Mouse (Mus musculus): ENCODE data around the gene Ecel1. TPM values are rescaled to one million over a fixed set of nuclear protein-coding genes. Genes with fewer than 3 reads are reported as not detected.

Ecel1 gene
- not detected in 4 replicates for total RNA-seq (2023; ENCODE audit: inconsistent age)

DNA sequence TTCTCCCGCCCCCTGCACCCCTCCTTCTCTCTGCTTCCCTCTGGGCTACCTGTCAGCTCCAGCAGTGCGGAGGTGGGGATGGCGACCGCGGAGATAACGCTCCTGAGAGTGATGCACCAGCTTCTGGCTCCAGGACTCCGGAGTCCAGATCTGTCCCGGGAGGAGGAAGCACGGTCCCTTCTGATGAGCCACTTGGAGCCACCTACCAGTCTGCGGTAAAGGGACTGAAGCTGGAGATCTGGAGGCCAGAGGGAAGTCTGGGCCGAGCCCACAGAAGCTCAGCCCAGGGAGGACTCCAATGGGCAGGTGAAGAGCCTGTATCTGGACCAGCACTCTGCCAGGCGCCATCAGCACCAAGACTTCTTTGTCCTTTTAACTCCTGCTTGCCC, at the start of gene Ecel1:
Gene Ecel1, minus strand, starts transcription at position 323 of the 389 bp plus-strand sequence.

DNA sequence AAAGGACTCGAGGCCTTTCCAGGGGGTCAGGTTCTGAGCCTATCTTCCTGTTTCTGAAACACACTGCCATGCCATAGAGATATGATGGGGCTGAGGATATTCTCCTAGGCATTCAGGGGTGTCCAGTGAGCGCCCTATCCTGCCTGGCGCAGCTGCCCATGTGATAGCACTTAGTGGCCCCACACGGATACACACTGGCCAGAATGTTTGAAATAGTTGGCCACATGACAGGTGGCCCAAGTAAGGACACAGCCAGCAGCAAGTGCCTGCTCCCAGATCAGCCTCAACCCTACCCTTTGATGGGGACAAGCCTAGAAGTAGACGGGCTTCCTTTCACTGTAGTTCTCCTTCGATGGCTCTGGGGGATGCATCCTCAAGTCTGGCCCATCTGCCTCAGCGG, 48.1 kb upstream of the Ecel1 start, which contains the start of gene Chrng:
Gene Chrng, plus strand, starts transcription at position 193 of the 400 bp plus-strand sequence.

DNA sequence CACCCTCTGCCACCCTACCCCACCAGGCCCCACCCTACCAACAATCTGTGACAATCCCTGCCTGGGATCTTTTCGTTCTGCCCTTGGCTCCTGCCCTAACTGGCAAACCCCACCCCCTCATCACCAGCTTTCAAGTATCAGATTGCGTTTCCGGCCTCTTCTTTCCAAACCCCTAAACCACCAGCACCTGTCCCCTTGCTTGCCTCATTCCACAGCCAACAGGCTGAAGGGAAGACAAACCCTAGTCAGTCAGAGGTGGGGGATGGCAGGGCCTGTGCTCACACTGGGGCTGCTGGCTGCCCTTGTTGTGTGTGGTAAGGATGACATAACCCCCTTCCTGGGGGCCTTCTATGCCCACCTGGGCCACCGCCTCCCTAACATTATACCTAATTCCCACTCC, 34.1 kb upstream of the Ecel1 start, which contains the start of gene Chrnd:
Gene Chrnd, plus strand, starts transcription at position 179 of the 400 bp plus-strand sequence.

DNA sequence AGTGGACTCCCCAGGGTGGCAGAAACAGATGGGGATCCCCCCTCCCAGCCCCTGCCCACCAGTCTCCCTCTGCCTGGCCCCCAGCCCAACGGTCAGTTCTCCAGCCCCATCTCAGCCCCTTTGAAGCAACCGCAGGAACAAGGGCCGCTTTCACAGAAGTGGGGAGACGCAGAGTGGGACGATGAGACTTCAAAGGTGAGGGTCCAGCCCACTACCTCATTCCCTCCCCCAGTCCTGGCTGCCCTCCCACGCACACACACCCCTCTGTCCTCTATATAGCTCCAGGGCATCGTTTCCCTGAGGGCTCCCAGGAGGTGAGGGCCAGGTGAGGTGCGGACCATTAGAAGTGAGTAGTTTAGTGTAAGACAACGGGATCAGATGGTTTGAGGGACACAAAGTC, 26.7 kb upstream of the Ecel1 start, which contains the start of gene Prss56:
Gene Prss56, plus strand, starts transcription at position 301 of the 400 bp plus-strand sequence.

DNA sequence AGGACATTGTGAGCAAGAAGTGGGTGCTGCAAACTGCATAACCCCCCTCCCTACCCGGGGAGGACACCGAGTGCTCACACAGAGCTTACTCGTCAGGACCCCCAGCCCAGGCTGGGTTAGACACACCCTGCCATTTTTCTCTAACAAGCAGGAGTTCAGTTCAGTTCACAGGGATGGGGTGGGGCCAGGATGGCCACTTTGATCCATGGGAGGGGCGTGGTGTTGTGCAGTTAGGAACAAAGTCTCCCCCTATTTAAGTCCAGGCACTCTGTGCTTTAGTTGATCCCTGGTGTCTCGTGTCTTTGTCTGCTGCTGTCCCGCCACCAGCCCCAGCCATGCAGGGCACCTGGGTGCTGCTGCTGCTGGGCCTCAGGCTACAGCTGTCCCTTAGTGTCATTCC, 31.6 kb downstream of the Ecel1 start, which contains the start of gene Akp3:
Gene Akp3, plus strand, starts transcription at position 301 of the 400 bp plus-strand sequence.

DNA sequence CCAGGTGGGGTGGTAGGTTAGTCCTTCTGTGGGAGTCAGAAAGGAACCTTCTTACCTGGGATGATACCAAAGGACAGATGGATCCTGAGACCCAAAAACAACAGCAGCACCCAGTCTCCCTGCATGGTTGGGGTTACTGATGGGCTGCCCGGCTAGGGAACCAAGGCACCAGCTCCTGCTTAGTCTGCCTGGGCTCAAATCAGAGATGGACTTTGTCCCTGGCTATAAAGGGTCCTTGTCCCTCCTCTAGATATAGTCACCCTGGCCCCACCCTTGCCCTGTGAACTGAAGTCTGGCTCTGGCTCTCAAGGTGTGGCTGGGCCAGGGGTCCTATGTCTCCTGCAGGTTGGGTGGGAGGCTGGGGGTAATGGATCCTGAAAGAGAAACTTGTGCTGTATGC, 54.9 kb downstream of the Ecel1 start, which contains the start of gene Alpi:
Gene Alpi, minus strand, starts transcription at position 196 of the 400 bp plus-strand sequence.

Other genes with a start within 250 kb of the Ecel1 start
- gene Alppl2, start 66.6 kb downstream of the Ecel1 start, total RNA-seq (2023; ENCODE audit: inconsistent age): not detected in 4 replicates
- not detected in 4 replicates for gene Alpi, start 54.9 kb downstream of the Ecel1 start, total RNA-seq (2023; ENCODE audit: inconsistent age)
- not detected in 4 replicates for gene Akp3, start 31.5 kb downstream of the Ecel1 start, total RNA-seq (2023; ENCODE audit: inconsistent age)
- not detected in 4 replicates for gene Prss56, start 26.8 kb upstream of the Ecel1 start, total RNA-seq (2023; ENCODE audit: inconsistent age)
- not detected in 4 replicates for gene Chrnd, start 34.1 kb upstream of the Ecel1 start, total RNA-seq (2023; ENCODE audit: inconsistent age)
- not detected in 4 replicates for gene Chrng, start 48.1 kb upstream of the Ecel1 start, total RNA-seq (2023; ENCODE audit: inconsistent age)
- gene Eif4e2, start 57.4 kb upstream of the Ecel1 start, total RNA-seq (2023; ENCODE audit: inconsistent age): 97.9 to 113 TPM (median 103 TPM) in 4 replicates
- gene Efhd1, start 107.8 kb upstream of the Ecel1 start, total RNA-seq (2023; ENCODE audit: inconsistent age): 0.39 TPM in 1 of 4 replicates, not detected in the others
- gene Gigyf2, start 170.5 kb upstream of the Ecel1 start, total RNA-seq (2023; ENCODE audit: inconsistent age): 118 to 131 TPM (median 124 TPM) in 4 replicates
- not detected in 4 replicates for gene Kcnj13, start 238.2 kb upstream of the Ecel1 start, total RNA-seq (2023; ENCODE audit: inconsistent age)

All from B cell, adult (primary cell).